Mouse (Mus musculus) adrenal gland, postnatal 36 days (tissue): ENCODE data around the gene Gm20388. TPM values are rescaled to one million over a fixed set of nuclear protein-coding genes. Genes with fewer than 3 reads are reported as not detected.

ENCODE experiments used
- DNase-seq, 2 experiments: peaks; one replicate each; pipeline ENCODE4 v3.0.0; 2021; ENCODE audit warnings: mixed read lengths in 1 of 2
- total RNA-seq, 2 experiments: library from RNA; stranded (reverse); gene quantifications; 2 replicates each; pipeline ENCODE4 v1.2.3; 2021

The Gm20388 gene
- total RNA-seq, 2 experiments from 2014 or later, result 2.4 to 7.4 TPM

DNA sequence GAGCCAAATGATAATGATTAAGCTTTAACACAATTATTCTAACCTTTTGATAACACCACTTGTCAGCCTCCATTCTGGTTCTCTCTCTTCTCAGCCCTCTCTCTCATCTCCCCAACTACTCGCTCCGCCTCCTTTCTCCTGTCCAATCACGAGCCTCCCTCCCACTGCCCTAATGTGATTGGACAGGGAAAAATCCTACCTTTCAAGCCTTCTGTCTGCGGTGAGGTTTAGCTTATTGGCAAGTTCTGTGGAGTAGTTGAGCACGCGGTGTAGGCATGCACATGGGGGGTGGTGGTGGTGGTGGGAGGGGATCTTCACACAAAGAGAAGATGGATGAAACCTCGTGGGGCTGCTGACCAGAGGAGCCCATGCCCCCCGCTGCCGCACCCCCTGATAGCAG is 102.3 kb downstream of the Gm20388 start:
- DNase-seq, result no peak

GRCm38 (mm10) chr8:120014267-120015023 is 103.8 kb downstream of the Gm20388 start:
- DNase-seq, result no peak

GRCm38 (mm10) chr8:120015916-120016315 is 105.3 kb downstream of the Gm20388 start:
- no peak for DNase-seq

DNA sequence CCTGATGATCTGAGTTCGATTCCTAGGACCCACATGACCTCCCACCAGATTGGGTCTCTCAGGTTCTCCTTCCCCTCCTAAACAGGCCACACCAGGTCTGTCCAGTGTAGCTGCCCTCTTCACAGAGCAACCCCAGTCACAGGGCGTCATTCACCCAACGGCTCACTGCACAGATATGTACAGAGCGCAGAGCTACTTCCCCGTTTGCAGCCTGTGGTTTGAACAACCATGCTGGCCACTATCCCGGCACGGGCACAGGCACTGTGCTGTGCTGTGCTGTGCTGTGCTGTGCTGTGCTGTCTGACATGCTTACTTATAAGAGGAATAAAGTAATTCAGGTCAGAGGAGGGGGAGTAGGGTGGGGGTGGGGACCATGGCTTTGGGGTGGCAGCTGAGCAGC is 105.8 kb downstream of the Gm20388 start:
- DNase-seq, result no peak

GRCm38 (mm10) chr8:120017349-120017748 is 106.7 kb downstream of the Gm20388 start:
- DNase-seq, result no peak

- DNase-seq, result no peak
Observed at GRCm38 (mm10) chr8:120017786-120018185, 107.1 kb downstream of the Gm20388 start.

DNA sequence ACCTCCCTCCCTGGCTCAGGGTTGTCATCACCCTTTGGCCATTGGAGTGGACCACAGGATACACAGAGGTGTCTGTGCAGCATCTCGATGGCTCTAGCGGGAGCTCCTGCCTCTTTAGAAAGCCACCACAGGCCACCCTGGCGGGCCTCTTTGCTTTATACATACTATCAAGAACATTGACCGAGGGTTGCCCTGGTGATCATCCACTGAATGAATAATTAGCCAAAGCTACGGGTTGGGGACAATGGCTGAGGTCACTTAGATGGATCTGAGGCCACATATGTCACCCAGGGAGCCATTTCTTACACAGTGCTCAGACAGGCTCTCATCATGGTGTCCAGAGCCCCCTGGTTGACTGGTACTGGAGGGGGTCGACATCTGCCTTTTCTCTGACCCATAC is 107.7 kb downstream of the Gm20388 start:
- DNase-seq, result no peak

DNA sequence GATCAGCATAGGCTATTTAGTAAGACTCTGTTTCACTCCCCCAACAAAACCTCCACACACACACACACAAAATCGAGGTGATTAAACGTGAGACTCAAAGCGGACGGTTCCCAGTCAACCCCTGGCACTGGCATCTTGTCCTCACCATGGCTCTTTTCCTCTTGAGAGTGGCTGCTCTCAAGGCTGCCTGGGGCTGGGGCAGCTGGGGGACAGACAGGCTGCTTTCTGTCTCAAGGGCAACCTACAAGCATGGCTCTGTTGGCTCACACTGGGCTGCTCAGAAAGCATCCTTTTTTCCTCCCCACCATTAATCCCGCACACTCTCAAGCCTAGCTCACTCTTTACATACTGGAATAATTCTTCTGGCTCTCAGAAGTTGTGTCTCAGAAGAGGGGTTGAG is 108.7 kb downstream of the Gm20388 start:
- DNase-seq, result no peak

DNA sequence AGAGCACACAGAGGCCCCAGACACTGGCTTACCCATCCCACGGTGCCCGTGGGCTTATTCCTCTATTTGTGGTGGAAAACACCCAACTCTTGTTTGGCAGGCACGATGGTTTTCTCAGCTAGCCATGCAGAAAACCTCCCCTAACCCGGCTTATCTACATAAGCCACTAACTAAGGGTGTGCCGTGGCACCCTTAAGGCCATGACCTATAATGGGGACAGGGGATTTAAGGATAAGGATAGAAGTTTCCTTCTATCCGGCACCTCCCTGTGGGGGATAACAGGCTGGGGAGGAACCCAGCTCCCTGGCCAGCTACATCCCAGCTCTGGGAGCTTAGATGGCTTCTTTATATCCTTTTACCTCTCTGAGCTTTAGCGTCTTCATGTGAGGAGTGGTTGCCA is 109.7 kb downstream of the Gm20388 start:
- DNase-seq, result no peak

GRCm38 (mm10) chr8:120026199-120026598 is 115.6 kb downstream of the Gm20388 start:
- DNase-seq, result no peak

DNA sequence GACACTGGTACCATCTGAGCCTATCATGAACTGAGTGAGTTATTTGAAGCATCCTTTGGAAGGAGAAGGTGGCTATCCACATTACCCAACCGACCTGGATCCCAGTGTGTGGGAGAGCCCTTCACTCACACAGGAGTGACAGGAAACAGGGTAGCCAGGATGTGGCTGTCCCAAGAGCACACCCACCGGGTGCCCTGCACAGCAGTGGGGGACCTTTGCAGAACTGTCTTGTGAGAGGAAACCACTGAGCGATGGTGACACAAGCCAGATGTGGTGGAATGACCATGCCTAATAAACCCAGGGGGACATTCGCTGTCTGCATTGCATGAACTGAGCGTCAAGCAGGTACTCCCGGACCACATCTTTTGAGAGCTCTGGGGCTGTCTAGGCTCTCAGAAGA is 116.3 kb downstream of the Gm20388 start:
- no peak for DNase-seq

DNA sequence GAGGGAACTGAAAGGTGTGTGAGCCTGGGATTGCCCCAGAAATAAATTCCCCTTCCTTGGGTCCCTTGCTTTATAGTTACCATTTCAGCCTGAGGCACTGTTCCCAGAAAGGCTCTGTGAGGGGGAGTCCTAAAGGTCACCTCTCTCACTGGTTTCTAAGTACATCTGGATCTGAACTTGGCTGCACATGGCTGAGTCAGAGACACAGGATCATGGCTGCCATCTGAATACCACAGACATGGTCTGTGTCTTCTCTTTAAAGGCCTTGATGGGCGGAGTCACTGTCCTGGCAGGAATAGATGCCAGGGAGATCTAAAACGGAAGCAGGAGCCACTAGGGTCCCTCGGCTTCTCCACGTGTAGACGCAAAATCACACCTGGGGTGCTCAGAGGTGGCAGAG is 119.8 kb downstream of the Gm20388 start:
- peak; percentile 45 to 52 for DNase-seq

GRCm38 (mm10) chr8:120032549-120033208 is 122.0 kb downstream of the Gm20388 start:
- DNase-seq, result no peak

DNA sequence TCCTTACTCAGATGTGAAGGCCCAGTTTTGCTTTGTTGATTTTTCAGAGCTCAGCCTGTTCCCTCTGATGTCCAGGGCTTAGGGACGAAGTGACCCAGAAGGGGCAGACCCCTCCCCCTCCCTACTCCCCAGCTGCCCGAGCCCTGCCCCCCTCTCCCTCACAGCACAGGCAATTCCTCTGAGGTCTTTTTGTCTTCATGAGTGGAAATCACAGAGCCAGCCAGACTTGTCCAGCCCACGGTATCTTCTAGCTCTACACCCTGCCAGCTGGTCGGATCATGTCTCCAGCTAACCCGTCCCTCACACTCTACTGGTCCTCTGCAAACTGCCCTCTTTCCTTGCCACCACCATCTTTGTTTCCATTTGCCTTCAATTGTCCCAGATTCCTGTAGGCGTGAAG is 123.8 kb downstream of the Gm20388 start:
- no peak for DNase-seq

DNA sequence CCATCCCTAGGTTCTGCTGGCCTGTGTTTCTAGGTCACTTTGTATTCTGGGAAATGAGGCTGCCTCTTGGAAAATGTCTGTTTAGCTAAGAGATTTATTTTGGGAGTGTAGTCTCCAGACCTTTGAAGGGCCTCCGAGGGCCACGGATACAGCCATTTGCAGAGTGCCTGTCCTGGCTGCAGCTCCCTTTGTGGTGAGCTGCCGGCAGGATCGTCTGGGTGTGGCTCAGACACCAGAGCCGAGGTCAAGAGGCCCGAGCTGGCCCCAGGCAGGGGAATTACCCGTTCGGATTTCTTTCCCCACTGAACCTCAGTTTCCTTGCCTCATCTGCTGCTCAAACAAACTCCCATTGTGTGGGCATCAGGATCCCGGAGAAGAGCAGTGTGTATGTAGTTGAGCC is 125.5 kb downstream of the Gm20388 start:
- peak; percentile 42 to 55 for DNase-seq

DNA sequence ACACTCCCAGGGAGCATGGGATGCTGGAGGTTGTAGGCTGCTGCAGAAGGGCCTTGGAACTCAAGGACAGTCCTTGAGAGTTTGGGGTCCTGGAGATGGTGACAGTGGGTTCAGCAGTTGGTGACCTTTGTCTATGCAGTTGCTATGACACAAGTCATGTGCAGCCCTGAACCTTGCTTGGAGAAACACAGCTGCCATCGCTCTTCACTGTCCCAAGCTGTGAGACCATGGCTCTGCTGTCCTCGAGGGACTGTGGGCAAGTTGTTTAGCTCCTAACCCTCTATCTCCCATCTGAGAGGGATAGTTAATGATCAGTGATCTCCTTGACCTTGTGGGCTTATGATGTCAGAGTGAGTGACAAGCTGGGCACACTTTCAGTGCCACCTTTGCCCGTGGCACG is 125.9 kb downstream of the Gm20388 start:
- peak in 1 of 2 experiments; percentile 20 for DNase-seq

DNA sequence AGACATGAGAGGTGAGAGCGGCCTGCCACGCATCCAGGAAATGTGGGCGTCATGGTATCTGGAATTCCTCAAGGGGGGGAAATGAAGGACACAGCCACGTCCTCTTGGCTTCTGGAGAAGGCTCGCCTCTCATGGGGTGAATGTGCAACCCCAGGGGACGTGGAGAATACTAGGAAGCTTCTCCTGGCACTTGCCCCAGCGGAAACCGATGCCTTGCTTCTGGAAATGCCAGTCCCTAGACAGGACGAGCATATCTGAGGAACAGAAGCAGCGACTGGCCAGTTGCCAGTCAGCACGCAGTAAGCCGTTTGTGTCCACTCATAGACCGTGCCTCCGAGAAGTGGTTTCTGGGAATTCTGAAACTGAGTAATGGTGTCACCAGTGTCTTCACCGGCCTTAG is 126.6 kb downstream of the Gm20388 start:
- DNase-seq, result peak in 1 of 2 experiments; percentile 29

- no peak for DNase-seq
Observed at GRCm38 (mm10) chr8:120037611-120038010, 127.0 kb downstream of the Gm20388 start.

DNA sequence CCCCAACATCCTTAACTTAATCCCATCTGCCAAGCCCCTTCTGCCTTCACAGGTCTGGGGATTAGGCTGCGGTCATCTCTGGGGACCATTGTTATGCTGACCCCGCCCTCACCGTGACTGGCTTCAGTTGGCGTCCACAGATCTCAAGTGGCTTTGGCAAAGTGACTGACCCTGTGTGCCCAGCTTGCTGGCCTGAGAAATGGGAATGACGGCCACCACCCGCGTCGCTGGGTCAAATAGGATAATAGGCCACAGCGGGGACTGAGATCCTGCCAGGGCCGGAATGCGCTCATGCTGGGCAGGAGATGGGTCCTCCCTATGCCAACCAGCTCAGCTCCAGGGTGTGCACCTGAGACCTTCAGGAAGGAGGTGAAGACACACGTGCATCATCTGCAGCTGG is 128.1 kb downstream of the Gm20388 start:
- no peak for DNase-seq

DNA sequence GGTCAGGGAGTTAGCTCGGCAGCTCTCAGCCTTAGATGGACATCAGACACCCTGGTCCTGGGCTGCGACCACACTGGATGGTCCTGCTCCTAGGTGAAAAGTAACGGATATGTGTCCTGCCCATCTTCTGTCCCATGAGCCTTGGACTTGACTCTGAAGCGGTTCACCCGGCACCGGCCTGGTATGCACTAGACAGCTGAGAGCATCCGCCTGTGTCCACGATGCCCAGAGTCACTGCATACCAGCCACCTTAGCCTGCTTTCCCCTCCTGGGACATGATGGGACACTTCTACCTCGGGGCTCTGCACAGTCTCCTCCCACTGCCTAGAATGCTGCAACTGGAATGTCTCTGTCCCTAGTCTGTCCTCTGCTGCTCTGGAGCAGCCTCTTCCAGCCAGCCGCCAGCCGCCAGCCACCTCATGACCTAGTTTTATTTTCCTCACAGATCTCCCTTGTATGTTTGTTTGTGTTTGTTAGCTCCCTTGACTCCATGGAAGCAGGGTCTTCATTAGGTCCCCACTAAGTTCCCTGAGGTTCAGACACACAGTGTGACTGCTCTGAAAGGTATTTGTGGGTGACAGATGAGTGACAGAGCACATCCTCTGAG is 128.8 kb downstream of the Gm20388 start:
- no peak for DNase-seq

- DNase-seq, result peak; percentile 45 to 46
Observed at GRCm38 (mm10) chr8:120040861-120041260, 130.2 kb downstream of the Gm20388 start.

GRCm38 (mm10) chr8:120042542-120043312 is 132.1 kb downstream of the Gm20388 start:
- DNase-seq, result peak in 1 of 2 experiments; percentile 24

DNA sequence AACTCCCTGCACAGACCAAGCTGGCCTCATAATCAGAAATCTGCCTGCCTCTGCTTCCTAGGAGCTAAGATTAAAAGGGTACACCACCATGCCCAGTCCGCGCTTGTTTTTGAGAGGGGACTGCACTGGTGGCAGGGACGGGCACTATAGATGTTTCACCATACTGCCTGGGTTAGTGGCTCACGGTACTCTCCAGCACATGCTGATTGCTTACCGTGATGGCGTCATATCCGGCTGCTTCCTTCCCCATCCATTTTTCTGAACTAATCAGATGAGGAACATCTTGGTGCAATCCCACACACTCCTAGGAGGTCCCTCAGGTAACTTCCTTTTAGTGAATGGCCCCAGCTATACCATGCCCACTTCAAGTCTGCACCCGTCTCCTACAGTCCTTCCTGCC is 134.3 kb downstream of the Gm20388 start:
- no peak for DNase-seq
